In genomic region chr5:36898415-36899109, GRCm38 (mm10) we compare ENCODE assay signal across 22 mouse cellular contexts. TPM values are rescaled to one million over a fixed set of nuclear protein-coding genes. Genes with fewer than 3 reads are reported as not detected.
DNase-seq lines count a peak whose midpoint lies in the region; ATAC-seq and TF ChIP-seq lines count a peak whose summit lies in the region.
"Had no signal": no experiment of that assay in that cellular context is flagged by ENCODE, and none has a peak within 500 bp of the region (broad histone marks: within the 10 kb centered on the region; RNA-seq: fewer than 3 reads in every experiment).

No protein-coding gene starts in this region.

- H3K9ac ChIP-seq in forebrain, embryonic 14.5 days (ENCODE audit: low read length), result no peak overlapping the region
- H3K9ac ChIP-seq in forebrain, embryonic 11.5 days (ENCODE audit: low read length), result no peak overlapping the region
- no peak overlapping the region for H3K9ac ChIP-seq in hindbrain, postnatal 0 days (replicated peaks; ENCODE audit: low read length)
- H3K9ac ChIP-seq in neural tube, embryonic 14.5 days (replicated peaks; ENCODE audit: low read depth, low read length), result no peak overlapping the region
- H3K9ac ChIP-seq: embryonic facial prominence, embryonic 12.5 days; limb, embryonic 12.5 days; liver, postnatal 0 days; midbrain, embryonic 15.5 days had no signal

- H3K4me2 ChIP-seq in forebrain, embryonic 14.5 days (ENCODE audit: low read length), result no peak overlapping the region
- H3K4me2 ChIP-seq in forebrain, embryonic 11.5 days (ENCODE audit: low read depth, low read length, severe bottlenecking), result no peak overlapping the region
- H3K4me2 ChIP-seq in hindbrain, postnatal 0 days (ENCODE audit: low read depth, low read length), result no peak overlapping the region
- H3K4me2 ChIP-seq in neural tube, embryonic 14.5 days (ENCODE audit: low read depth, low read length), result no peak overlapping the region
- H3K4me2 ChIP-seq: embryonic facial prominence, embryonic 12.5 days; limb, embryonic 12.5 days; liver, embryonic 11.5 days; midbrain, embryonic 15.5 days had no signal

- H3K27ac ChIP-seq in forebrain, embryonic 14.5 days (ENCODE audit: low read depth, low read length), result no peak overlapping the region
- H3K27ac ChIP-seq in forebrain, embryonic 11.5 days (ENCODE audit: low read depth, low read length), result no peak overlapping the region
- H3K27ac ChIP-seq in hindbrain, postnatal 0 days, result peak overlapping the region; percentile 59
- no peak overlapping the region for H3K27ac ChIP-seq in hindbrain, embryonic 10.5 days
- 0 out of 2 replicates have a peak overlapping the region, but pooled peaks have one; percentile 10 for H3K27ac ChIP-seq in neural tube, embryonic 14.5 days (ENCODE audit: low read depth, low read length)
- H3K27ac ChIP-seq: embryonic facial prominence, embryonic 12.5 days; kidney, postnatal 0 days; limb, embryonic 12.5 days; macrophage; midbrain, embryonic 15.5 days had no signal

- 53% methylated on average over 11 of the region's 11 CpGs for WGBS in forebrain, embryonic 14.5 days
- whole genome bisulfite sequencing in forebrain, embryonic 11.5 days, result 77% methylated on average over 11 of the region's 11 CpGs
- 56% methylated on average over 11 of the region's 11 CpGs for WGBS in hindbrain, postnatal 0 days
- WGBS in hindbrain, embryonic 10.5 days, result 81% methylated on average over 11 of the region's 11 CpGs
- 83% methylated on average over 11 of the region's 11 CpGs for WGBS in neural tube, embryonic 14.5 days

- peak; percentile 53 for DNase-seq in forebrain, embryonic 14.5 days (ENCODE audit: low spot score)
- DNase-seq in forebrain, embryonic 11.5 days (ENCODE audit: low spot score), result no peak
- no peak for DNase-seq in hindbrain, postnatal 0 days (ENCODE audit: low spot score)
- no peak for DNase-seq in hindbrain, embryonic 10.5 days (ENCODE audit: low spot score)
- DNase-seq in brain, adult 2 months (ENCODE audit: low read depth, low spot score), result peak; percentile 67
- no peak for DNase-seq in thymus, postnatal 10 days (ENCODE audit: low spot score in 2 of 2)
- DNase-seq: adrenal gland, postnatal 25 days; cerebellum, adult 8-10 months; gastrocnemius, postnatal 36 days; kidney, adult 2 months; liver, postnatal 0 days had no signal

- ATAC-seq in forebrain, embryonic 14.5 days, result no peak; the same call in 1 of the 2 replicates
- no peak for ATAC-seq in forebrain, embryonic 11.5 days (replicated peaks; ENCODE audit: low FRiP score)
- ATAC-seq in hindbrain, postnatal 0 days, result peak; percentile 30
- no peak for ATAC-seq in neural tube, embryonic 14.5 days (ENCODE audit: low read depth)
- ATAC-seq: liver, postnatal 0 days; lung, postnatal 0 days; midbrain, embryonic 15.5 days had no signal

- no peaks in the 10 kb centered on the region for H3K27me3 ChIP-seq in forebrain, embryonic 14.5 days (replicated peaks; ENCODE audit: control insufficient read depth, insufficient read depth, low read length)
- H3K27me3 ChIP-seq in forebrain, embryonic 11.5 days (ENCODE audit: control insufficient read depth, insufficient read depth, low read length), result no peaks in the 10 kb centered on the region
- H3K27me3 ChIP-seq in hindbrain, postnatal 0 days (ENCODE audit: insufficient read depth, low read length), result no peaks in the 10 kb centered on the region
- H3K27me3 ChIP-seq in hindbrain, embryonic 10.5 days (ENCODE audit: insufficient read depth, poor library complexity, severe bottlenecking), result no peaks in the 10 kb centered on the region
- H3K27me3 ChIP-seq in neural tube, embryonic 14.5 days (ENCODE audit: control insufficient read depth, insufficient read depth, low read length), result no peaks in the 10 kb centered on the region
- H3K27me3 ChIP-seq: embryonic facial prominence, embryonic 12.5 days; midbrain, embryonic 15.5 days had no signal

- H3K4me1 ChIP-seq in forebrain, embryonic 14.5 days (ENCODE audit: control insufficient read depth, insufficient read depth, low read length), result peaks cover 18% of the 10 kb centered on the region
- H3K4me1 ChIP-seq in forebrain, embryonic 11.5 days (replicated peaks; ENCODE audit: control insufficient read depth, insufficient read depth, low read length), result no peaks in the 10 kb centered on the region
- peaks cover 43% of the 10 kb centered on the region for H3K4me1 ChIP-seq in hindbrain, postnatal 0 days (ENCODE audit: insufficient read depth, low read length)
- peaks cover 16% of the 10 kb centered on the region; the same call in 1 of the 2 replicates for H3K4me1 ChIP-seq in hindbrain, embryonic 10.5 days (replicated peaks)
- H3K4me1 ChIP-seq in neural tube, embryonic 14.5 days (ENCODE audit: control insufficient read depth, insufficient read depth, low read length), result peaks cover 23% of the 10 kb centered on the region
- H3K4me1 ChIP-seq: embryonic facial prominence, embryonic 12.5 days had no signal

- no peak overlapping the region for H3K4me3 ChIP-seq in forebrain, embryonic 14.5 days (ENCODE audit: low read depth, low read length)
- H3K4me3 ChIP-seq in forebrain, embryonic 11.5 days (ENCODE audit: low read depth, low read length), result no peak overlapping the region
- H3K4me3 ChIP-seq in hindbrain, postnatal 0 days (ENCODE audit: low read length), result no peak overlapping the region
- H3K4me3 ChIP-seq in hindbrain, embryonic 10.5 days, result no peak overlapping the region
- H3K4me3 ChIP-seq in neural tube, embryonic 14.5 days (ENCODE audit: low read depth, low read length), result no peak overlapping the region
- H3K4me3 ChIP-seq: embryonic facial prominence, embryonic 12.5 days; limb, embryonic 12.5 days; midbrain, embryonic 15.5 days had no signal

- H3K9me3 ChIP-seq in forebrain, embryonic 14.5 days (replicated peaks; ENCODE audit: control insufficient read depth, low read length), result no peaks in the 10 kb centered on the region
- H3K9me3 ChIP-seq in forebrain, embryonic 11.5 days (ENCODE audit: control insufficient read depth, low read length), result no peaks in the 10 kb centered on the region
- no peaks in the 10 kb centered on the region for H3K9me3 ChIP-seq in hindbrain, postnatal 0 days (ENCODE audit: low read length)
- peaks cover 3% of the 10 kb centered on the region; the same call in 1 of the 2 replicates for H3K9me3 ChIP-seq in hindbrain, embryonic 10.5 days
- no peaks in the 10 kb centered on the region for H3K9me3 ChIP-seq in neural tube, embryonic 14.5 days (ENCODE audit: control insufficient read depth, low read length)
- H3K9me3 ChIP-seq: embryonic facial prominence, embryonic 12.5 days; limb, embryonic 12.5 days; midbrain, embryonic 15.5 days had no signal

- H3K36me3 ChIP-seq in forebrain, embryonic 14.5 days (ENCODE audit: control insufficient read depth, insufficient read depth, low read length), result no peaks in the 10 kb centered on the region
- no peaks in the 10 kb centered on the region for H3K36me3 ChIP-seq in forebrain, embryonic 11.5 days (ENCODE audit: control insufficient read depth, insufficient read depth, low read length)
- no peaks in the 10 kb centered on the region for H3K36me3 ChIP-seq in hindbrain, postnatal 0 days (ENCODE audit: insufficient read depth, low read length)
- no peaks in the 10 kb centered on the region for H3K36me3 ChIP-seq in hindbrain, embryonic 10.5 days
- no peaks in the 10 kb centered on the region for H3K36me3 ChIP-seq in neural tube, embryonic 14.5 days (ENCODE audit: control insufficient read depth, insufficient read depth, low read length)
- H3K36me3 ChIP-seq: embryonic facial prominence, embryonic 12.5 days; limb, embryonic 12.5 days; midbrain, embryonic 15.5 days had no signal

- no peak for TF ChIP-seq CTCF in hindbrain, postnatal 0 days (IDR thresholded peaks at IDR 0.05; ENCODE audit: low read depth)

RNA-seq across cellular contexts. Expression of gene Ppp2r2c, which starts 30.2 kb away (rescaled TPM):
- polyA plus RNA-seq in forebrain, embryonic 14.5 days (2014; fragmentation: Nextera tagmentation; extraction: Ambion mirVana), result 17.1 and 23.4 TPM in 2 replicates
- polyA plus RNA-seq in forebrain, embryonic 11.5 days (2014; fragmentation: Nextera tagmentation; extraction: Ambion mirVana), result 1.0 and 1.4 TPM in 2 replicates
- total RNA-seq in hindbrain, postnatal 0 days (2014; rRNA removed), result 255 and 263 TPM in 2 replicates
- 103 and 105 TPM in 2 replicates for polyA plus RNA-seq in hindbrain, postnatal 0 days (2015; fragmentation: Nextera tagmentation; extraction: Ambion mirVana)
- 1.1 and 1.6 TPM in 2 replicates for polyA plus RNA-seq in hindbrain, embryonic 10.5 days (2016; fragmentation: Nextera tagmentation; extraction: Ambion mirVana)
- 64.1 and 67.0 TPM in 2 replicates for polyA plus RNA-seq in neural tube, embryonic 14.5 days (2014; fragmentation: Nextera tagmentation; extraction: Ambion mirVana)
- total RNA-seq: neutrophil, adult 5-6 weeks had no signal
- polyA plus RNA-seq: heart, embryonic 14.5 days; liver, postnatal 0 days; lung, postnatal 0 days; macrophage; thymus, postnatal 0 days had no signal

Comparison
In these comparisons a context has a peak if more than half of its experiments do, and no peak if none do; other contexts are left out.
1. DNase-seq: peak in forebrain, embryonic 14.5 days (single experiment) and brain, adult 2 months (single experiment); none in forebrain, embryonic 11.5 days (single experiment), hindbrain, postnatal 0 days (single experiment), hindbrain, embryonic 10.5 days (single experiment) and thymus, postnatal 10 days (0 of 2).
2. H3K27ac ChIP-seq: peak in hindbrain, postnatal 0 days (single experiment) and neural tube, embryonic 14.5 days (single experiment); none in forebrain, embryonic 14.5 days (single experiment), forebrain, embryonic 11.5 days (single experiment) and hindbrain, embryonic 10.5 days (single experiment).